Mouse (Mus musculus) brain, embryonic 14.5 days (tissue): ENCODE results near the gene Dmkn.

Experiments used
- CTCF ChIP-seq: fragments of 200-500 bp; IDR thresholded peaks from 2 replicates; pipeline ENCODE4 v1.5.1; 2012; ENCODE audit warnings: inconsistent platforms, mild to moderate bottlenecking, moderate library complexity, borderline replicate concordance; ENCODE audit not compliant: insufficient read depth, insufficient read length; ENCODE audit errors: extremely low read depth
- POLR2A ChIP-seq: fragments of 200-500 bp; IDR thresholded peaks from 2 replicates; pipeline ENCODE4 v1.6.1; 2012; ENCODE audit warnings: mild to moderate bottlenecking, inconsistent platforms, borderline replicate concordance; ENCODE audit not compliant: poor library complexity, insufficient read depth, insufficient read length, severe bottlenecking; ENCODE audit errors: extremely low read depth

DNA sequence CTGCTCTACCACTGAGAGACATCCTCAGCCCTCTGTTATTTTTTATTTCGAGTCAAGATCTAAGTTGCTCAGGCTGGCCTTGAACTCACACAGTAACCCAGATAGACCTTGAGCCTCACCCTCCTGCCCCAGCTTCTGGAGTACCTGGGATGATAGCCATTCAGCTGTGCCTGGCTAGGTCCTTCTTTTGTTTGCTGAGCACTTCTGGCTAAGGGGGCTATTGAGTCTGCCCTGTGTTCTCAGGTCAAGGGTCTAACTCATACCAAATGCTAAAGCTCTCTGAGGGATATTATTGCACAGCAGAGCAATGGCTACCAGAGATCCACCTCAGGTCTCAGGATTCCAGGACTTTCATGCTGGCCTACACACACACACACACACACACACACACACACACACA lies 21.6 kb downstream of the Dmkn start:
- TF ChIP-seq CTCF (no peak), POLR2A (no peak)
